Mouse (Mus musculus) macrophage (primary cell): ENCODE measurements around the gene Myo1c. TPM values are rescaled to one million over a fixed set of nuclear protein-coding genes. Genes with fewer than 3 reads are reported as not detected.

Source experiments
- H3K27ac ChIP-seq: fragments of 350-480 bp; formaldehyde crosslinking; 2 replicates; pipeline ENCODE4 v1.9.0; 2021
- H3K36me3 ChIP-seq: fragments of 350-480 bp; formaldehyde crosslinking; 2 replicates; pipeline ENCODE4 v1.9.0; 2021; ENCODE audit errors: inconsistent target
- H3K4me3 ChIP-seq: fragments of 350-480 bp; formaldehyde crosslinking; 2 replicates; pipeline ENCODE4 v1.9.0; 2021; ENCODE audit errors: inconsistent target
- H3K79me2 ChIP-seq: fragments of 350-480 bp; formaldehyde crosslinking; 2 replicates; pipeline ENCODE4 v1.9.0; 2021; ENCODE audit errors: inconsistent target
- WGBS: methylation state at CpG from one replicate; pipeline ENCODE4 v1.1.7; 2026; ENCODE audit warnings: inconsistent platforms; ENCODE audit not compliant: missing documents; 5-methylcytosine and 5-hydroxymethylcytosine counted together
- polyA plus RNA-seq: library from polyadenylated mRNA; stranded (reverse); fragments of 250-400 nt; gene quantifications from 3 replicates; pipeline ENCODE4 v1.2.4, GENCODE M21; 2018; ENCODE audit warnings: inconsistent platforms
- total RNA-seq, 78 experiments: library from RNA; depleted of rRNA; stranded (reverse); fragments of 250-400 nt; gene quantifications; 1 replicate in 9 of 78; 2 replicates in 24 of 78; 3 replicates in 43 of 78; 4 replicates in 2 of 78; pipeline ENCODE4 v1.2.4; 2018; ENCODE audit warnings: inconsistent platforms in 56 of 78

The Myo1c gene
- 100 to 1,000 TPM; 148 to 797 (median 256) TPM for total RNA-seq (2018; cell fraction: chromatin; rRNA removed)
- total RNA-seq (2018; cell fraction: cytosol; rRNA removed), result 100 to 1,000 TPM in 2 of 26 experiments, 10 to 100 TPM in 24; 62.7 to 107 (median 85.7) TPM
- total RNA-seq (2018; cell fraction: nucleus; rRNA removed), result 100 to 1,000 TPM in 23 of 26 experiments, 10 to 100 TPM in 3; 87.8 to 217 (median 136) TPM
- 62.9 to 77.4 TPM (median 64.6 TPM) in 3 replicates for polyA plus RNA-seq

GRCm38 (mm10) chr11:75650311-75650710 is at the start of gene Myo1c:
Myo1c (plus strand) TSS chr11:75650504.
- peak within 1 kb of the TSS; percentile 12; the same call in 1 of the 2 replicates for H3K4me3 ChIP-seq
- H3K36me3 ChIP-seq, result peaks cover 19% of the 10 kb centered on the region; the same call in 1 of the 2 replicates
- H3K27ac ChIP-seq, result peak within 1 kb of the TSS; percentile 71
- 94% methylated on average over 6 of the region's 7 CpGs for WGBS
- peaks cover 15% of the 10 kb centered on the region for H3K79me2 ChIP-seq

- Histone ChIP-seq H3K79me2 (peaks cover 67% of the 10 kb centered on the region), H3K4me3 (no peak overlapping the region), H3K36me3 (peaks cover 85% of the 10 kb centered on the region), H3K27ac (no peak overlapping the region)
- 64% methylated on average over 5 of the region's 5 CpGs for WGBS
These were observed 45.5 kb upstream of the Myo1c start for GRCm38 (mm10) chr11:75604826-75605225.

GRCm38 (mm10) chr11:75605318-75605717 is 45.0 kb upstream of the Myo1c start:
- WGBS, result 19% methylated on average over 1 of the region's 1 CpGs
- Histone ChIP-seq H3K36me3 (peaks cover 85% of the 10 kb centered on the region), H3K4me3 (no peak overlapping the region), H3K79me2 (peaks cover 62% of the 10 kb centered on the region), H3K27ac (no peak overlapping the region)

GRCm38 (mm10) chr11:75608776-75609175 is 41.5 kb upstream of the Myo1c start:
- H3K36me3 ChIP-seq, result peaks cover 93% of the 10 kb centered on the region
- H3K4me3 ChIP-seq, result no peak overlapping the region
- 92% methylated on average over 5 of the region's 5 CpGs for WGBS
- H3K27ac ChIP-seq, result no peak overlapping the region
- peaks cover 30% of the 10 kb centered on the region; the same call in 1 of the 2 replicates for H3K79me2 ChIP-seq

GRCm38 (mm10) chr11:75610021-75610420 is 40.3 kb upstream of the Myo1c start:
- H3K36me3 ChIP-seq, result peaks cover 91% of the 10 kb centered on the region
- WGBS, result 100% methylated on average over 2 of the region's 2 CpGs

GRCm38 (mm10) chr11:75614769-75615168 is 35.5 kb upstream of the Myo1c start:
- no peak overlapping the region for H3K27ac ChIP-seq
- H3K4me3 ChIP-seq, result no peak overlapping the region
- no peaks in the 10 kb centered on the region; the same call in 1 of the 2 replicates for H3K79me2 ChIP-seq
- 100% methylated on average over 1 of the region's 1 CpGs for WGBS
- peaks cover 83% of the 10 kb centered on the region for H3K36me3 ChIP-seq

More at GRCm38 (mm10) chr11:75610021-75610420, 40.3 kb upstream of the Myo1c start:
- Histone ChIP-seq H3K27ac (no peak overlapping the region), H3K4me3 (no peak overlapping the region), H3K79me2 (peaks cover 19% of the 10 kb centered on the region; the same call in 1 of the 2 replicates)

GRCm38 (mm10) chr11:75615556-75615955 is 34.7 kb upstream of the Myo1c start:
- Histone ChIP-seq H3K27ac (no peak overlapping the region), H3K4me3 (no peak overlapping the region), H3K36me3 (peaks cover 83% of the 10 kb centered on the region), H3K79me2 (no peaks in the 10 kb centered on the region; the same call in 1 of the 2 replicates)
- 96% methylated on average over 2 of the region's 2 CpGs for WGBS

GRCm38 (mm10) chr11:75619133-75619532 is 31.2 kb upstream of the Myo1c start:
- WGBS, result 69% methylated on average over 5 of the region's 5 CpGs
- Histone ChIP-seq H3K79me2 (no peaks in the 10 kb centered on the region; the same call in 1 of the 2 replicates), H3K4me3 (no peak overlapping the region), H3K27ac (no peak overlapping the region), H3K36me3 (peaks cover 56% of the 10 kb centered on the region)

- Histone ChIP-seq H3K79me2 (peaks cover 3% of the 10 kb centered on the region; the same call in 1 of the 2 replicates), H3K27ac (no peak overlapping the region), H3K4me3 (no peak overlapping the region), H3K36me3 (peaks cover 47% of the 10 kb centered on the region)
- 91% methylated on average over 12 of the region's 12 CpGs for whole genome bisulfite sequencing
These were observed 30.0 kb upstream of the Myo1c start for GRCm38 (mm10) chr11:75620136-75620780.

- no peak overlapping the region for H3K4me3 ChIP-seq
- H3K27ac ChIP-seq, result no peak overlapping the region
- peaks cover 3% of the 10 kb centered on the region; the same call in 1 of the 2 replicates for H3K79me2 ChIP-seq
- 66% methylated on average over 2 of the region's 2 CpGs for WGBS
- peaks cover 49% of the 10 kb centered on the region for H3K36me3 ChIP-seq
These were observed 28.9 kb upstream of the Myo1c start for GRCm38 (mm10) chr11:75621426-75621825.

- H3K36me3 ChIP-seq, result peaks cover 53% of the 10 kb centered on the region
- no peak overlapping the region for H3K4me3 ChIP-seq
- H3K79me2 ChIP-seq, result peaks cover 3% of the 10 kb centered on the region; the same call in 1 of the 2 replicates
- WGBS, result 58% methylated on average over 2 of the region's 2 CpGs
- peak overlapping the region; percentile 69 for H3K27ac ChIP-seq
These were observed 27.5 kb upstream of the Myo1c start for GRCm38 (mm10) chr11:75622588-75623329.

- Histone ChIP-seq H3K36me3 (peaks cover 55% of the 10 kb centered on the region), H3K4me3 (no peak overlapping the region), H3K27ac (peak overlapping the region; percentile 69), H3K79me2 (peaks cover 3% of the 10 kb centered on the region; the same call in 1 of the 2 replicates)
- WGBS, result 15% methylated on average over 2 of the region's 2 CpGs
These were observed 26.2 kb upstream of the Myo1c start for GRCm38 (mm10) chr11:75624102-75624554.

- Histone ChIP-seq H3K27ac (peak overlapping the region; percentile 69), H3K36me3 (peaks cover 38% of the 10 kb centered on the region), H3K4me3 (no peak overlapping the region), H3K79me2 (peaks cover 3% of the 10 kb centered on the region; the same call in 1 of the 2 replicates)
- WGBS, result 94% methylated on average over 4 of the region's 4 CpGs
These were observed 24.5 kb upstream of the Myo1c start for GRCm38 (mm10) chr11:75625820-75626219.

- peak overlapping the region; percentile 49 for H3K4me3 ChIP-seq
- H3K36me3 ChIP-seq, result peaks cover 53% of the 10 kb centered on the region
- 13% methylated on average over 5 of the region's 5 CpGs for WGBS
- H3K27ac ChIP-seq, result peak overlapping the region; percentile 69
- peaks cover 29% of the 10 kb centered on the region for H3K79me2 ChIP-seq
These were observed 20.2 kb upstream of the Myo1c start for GRCm38 (mm10) chr11:75630098-75630497.
